Mouse (Mus musculus) kidney, adult 9 months (tissue): ENCODE measurements around the gene Trim71.

Experiments used
- DNase-seq: peaks from one replicate; pipeline ENCODE4 v3.0.0; 2022

Gene Trim71

DNA sequence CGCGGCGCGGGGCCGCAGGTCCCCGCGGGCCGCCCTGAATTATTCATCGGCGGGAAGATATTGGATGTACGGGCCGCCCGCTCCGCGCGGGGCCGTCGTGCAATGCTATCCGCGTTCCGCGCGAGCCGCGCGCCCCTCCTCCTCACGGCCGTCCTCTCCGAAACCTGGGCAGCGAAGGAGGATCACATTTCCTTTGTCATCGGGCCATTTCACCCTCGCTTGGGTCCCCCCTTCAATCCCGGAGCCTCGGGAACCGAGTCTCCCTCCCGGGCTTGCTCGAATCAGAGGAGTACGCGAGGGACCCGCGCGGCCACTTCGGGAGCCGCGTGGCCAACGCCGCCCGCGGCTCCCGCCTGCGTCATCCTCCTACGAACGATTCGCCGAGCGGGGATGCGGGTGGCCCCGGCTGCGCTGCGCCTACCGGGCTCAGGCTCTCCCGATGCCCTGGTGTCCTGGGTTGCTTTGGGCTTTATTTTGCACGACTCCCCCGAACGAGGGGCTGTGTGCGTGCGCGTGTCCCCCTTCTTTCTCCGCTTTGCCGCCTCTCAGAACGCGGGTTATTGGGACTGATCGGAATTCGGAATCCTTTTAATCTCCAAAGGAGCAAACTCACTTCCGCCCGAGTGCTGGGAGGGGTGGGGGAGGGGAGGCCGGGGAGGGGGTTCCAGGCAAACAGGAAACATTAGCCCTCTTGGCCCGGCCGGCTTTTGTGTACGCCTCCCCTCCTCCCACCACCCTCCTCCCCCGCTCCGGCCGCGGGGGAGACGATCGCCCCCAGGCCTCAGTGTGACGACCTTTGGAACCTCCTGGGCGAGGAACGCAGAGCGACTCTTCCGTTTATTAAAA, at the start of gene Trim71:
TSS of gene Trim71 (minus strand) at position 609 of the 846 bp plus-strand sequence.
- no peak for DNase-seq

DNA sequence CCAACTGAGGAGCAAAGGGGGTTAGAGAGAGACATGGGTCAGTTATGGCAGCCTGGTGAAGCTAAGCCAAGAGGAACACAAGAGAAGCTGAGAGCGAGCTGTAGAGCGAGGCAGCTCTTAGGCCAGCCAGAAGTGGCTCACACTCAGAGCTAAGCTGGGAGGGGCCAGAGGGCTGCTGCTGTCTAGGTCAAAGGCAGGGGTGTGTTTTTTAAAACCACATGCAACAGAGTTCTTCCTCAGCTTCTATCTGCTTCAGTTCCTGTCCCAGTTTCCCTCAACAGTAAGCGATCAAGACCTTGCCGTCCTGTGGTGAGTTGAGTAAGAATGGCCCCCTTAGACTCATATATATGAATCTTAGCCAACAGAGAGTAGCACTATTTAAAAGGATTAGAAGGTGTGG, 48.9 kb upstream of the Trim71 start:
- DNase-seq: no peak

DNA sequence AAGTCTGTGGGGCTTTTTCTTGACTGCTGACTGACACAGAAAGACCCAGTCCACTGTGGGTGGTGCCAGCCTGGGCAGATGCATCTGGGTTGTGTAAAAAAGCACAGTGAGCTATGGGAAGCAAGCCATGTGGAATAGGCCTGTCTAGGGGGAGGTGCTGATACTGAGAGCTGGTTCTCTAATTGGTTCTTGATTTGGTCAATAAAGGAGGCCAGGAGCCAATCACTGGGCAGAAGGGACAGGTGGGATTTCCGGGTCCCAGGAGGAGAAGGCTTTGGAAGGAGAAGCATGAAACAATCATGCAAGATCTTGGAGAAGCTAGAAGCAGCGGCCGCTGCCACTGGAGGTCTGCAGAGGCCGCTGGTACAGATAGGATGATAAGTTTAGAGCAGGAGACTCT, 48.4 kb upstream of the Trim71 start:
- no peak for DNase-seq

- DNase-seq: no peak
Observed at GRCm38 (mm10) chr9:114610266-114610665, 46.1 kb upstream of the Trim71 start.

GRCm38 (mm10) chr9:114603876-114604540, 39.8 kb upstream of the Trim71 start:
- no peak for DNase-seq

GRCm38 (mm10) chr9:114601096-114601495, 36.9 kb upstream of the Trim71 start:
- DNase-seq: no peak

GRCm38 (mm10) chr9:114585017-114585345, 20.8 kb upstream of the Trim71 start:
- no peak for DNase-seq

GRCm38 (mm10) chr9:114584183-114585016, 20.2 kb upstream of the Trim71 start:
- DNase-seq: no peak

GRCm38 (mm10) chr9:114583812-114584182, 19.6 kb upstream of the Trim71 start:
- peak; percentile 57 for DNase-seq

DNA sequence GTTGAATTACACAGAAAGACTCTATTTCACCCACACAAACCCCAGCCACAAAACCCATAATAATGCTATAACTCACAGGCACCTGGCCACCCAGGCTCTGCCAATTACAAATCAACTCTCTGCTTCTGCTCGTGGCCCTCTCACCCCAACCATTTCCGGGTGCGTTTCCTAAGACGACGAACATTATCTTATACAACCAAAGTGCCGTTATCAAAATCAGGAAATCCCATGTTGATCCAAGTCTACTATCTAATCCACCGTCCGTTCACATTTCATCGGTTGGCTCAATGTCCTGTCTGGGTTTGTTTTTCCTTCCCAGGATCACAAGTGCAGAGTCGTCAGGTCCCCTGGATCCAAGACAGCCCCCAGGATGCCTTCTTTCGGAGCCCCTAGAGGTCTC, 14.5 kb upstream of the Trim71 start:
- DNase-seq: no peak

- no peak for DNase-seq
Observed at GRCm38 (mm10) chr9:114576001-114576400, 11.8 kb upstream of the Trim71 start.

- DNase-seq: no peak
Observed at GRCm38 (mm10) chr9:114573528-114573927, 9.4 kb upstream of the Trim71 start.

DNA sequence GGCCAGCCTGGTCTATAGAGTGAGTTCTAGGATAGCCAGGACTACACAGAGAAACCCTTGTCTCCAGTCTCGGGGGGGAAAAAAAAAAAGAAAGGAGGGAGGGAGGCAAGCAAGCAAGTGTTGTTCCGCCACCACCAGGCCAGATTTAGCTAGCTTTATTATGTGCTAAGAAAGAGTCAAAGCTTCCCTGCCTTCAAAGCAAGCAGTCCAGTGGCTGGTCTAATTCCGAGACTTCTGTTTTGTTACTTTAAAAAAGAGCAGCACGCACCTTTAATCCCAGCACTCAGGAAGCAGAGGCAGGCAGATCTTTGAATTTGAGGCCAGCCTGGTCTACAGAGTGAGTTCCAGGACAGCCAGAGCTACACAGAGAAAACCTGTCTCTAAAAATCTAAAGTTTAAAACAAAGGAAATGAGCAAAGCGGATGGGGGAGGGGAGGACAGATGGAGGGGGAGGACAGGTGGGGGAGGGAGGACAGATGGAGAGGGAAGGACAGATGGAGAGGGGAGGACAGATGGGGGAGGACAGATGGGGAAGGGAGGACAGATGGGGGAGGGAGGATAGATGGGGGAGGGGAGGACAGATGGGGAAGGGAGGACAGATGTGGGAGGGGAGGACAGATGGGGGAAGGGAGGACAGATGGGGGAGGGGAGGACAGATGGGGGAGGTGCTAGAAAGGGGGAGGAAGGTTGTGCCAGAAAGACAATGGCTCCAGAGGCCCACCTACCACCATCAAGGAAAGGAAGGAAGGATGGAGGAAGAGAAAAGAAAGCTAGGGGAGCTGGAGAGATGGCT, 4.7 kb upstream of the Trim71 start:
- no peak for DNase-seq

GRCm38 (mm10) chr9:114564667-114565066, 498 bp upstream of the Trim71 start:
- no peak for DNase-seq

DNA sequence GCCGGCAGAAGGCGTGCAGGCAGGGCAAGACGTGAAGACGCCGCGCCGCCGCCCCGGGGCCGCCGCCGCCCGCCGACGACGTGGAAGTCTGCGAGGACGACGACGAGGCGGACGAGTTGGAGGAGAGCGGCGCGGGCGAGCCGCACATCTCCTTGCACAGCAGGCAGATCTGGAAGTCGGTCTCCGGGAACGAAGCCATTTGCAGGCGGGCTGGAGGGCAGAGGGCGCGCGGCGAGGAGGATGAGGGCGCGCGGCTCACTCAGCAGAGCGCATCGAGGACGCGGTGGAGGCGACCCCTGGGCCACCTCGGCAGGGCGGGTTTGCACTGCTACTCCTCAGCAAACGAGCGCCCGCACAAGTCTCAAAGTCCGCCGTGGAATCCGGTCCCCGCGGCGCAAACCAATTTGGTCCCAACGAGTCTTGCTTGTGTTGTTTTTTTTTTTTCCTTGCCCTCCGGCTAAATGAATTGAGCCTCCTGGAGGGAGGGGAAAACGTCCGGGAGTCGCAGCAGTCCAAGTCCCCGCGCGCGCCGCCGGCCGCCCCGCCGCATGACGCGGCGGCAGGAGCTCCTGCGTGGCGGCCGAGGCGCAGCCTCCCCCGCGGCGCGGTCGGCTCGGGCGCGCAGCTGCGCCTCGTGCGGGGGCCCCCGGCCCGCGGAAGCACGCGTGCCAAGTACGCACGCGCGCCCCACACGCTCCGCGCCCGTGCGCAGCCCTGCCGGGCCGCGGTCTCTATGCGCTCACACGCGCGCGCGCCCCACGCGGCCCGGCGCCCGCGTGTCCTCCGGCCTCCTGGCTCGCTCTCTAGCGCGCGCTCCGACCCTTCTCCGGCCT, 1.0 kb downstream of the Trim71 start:
- no peak for DNase-seq

DNA sequence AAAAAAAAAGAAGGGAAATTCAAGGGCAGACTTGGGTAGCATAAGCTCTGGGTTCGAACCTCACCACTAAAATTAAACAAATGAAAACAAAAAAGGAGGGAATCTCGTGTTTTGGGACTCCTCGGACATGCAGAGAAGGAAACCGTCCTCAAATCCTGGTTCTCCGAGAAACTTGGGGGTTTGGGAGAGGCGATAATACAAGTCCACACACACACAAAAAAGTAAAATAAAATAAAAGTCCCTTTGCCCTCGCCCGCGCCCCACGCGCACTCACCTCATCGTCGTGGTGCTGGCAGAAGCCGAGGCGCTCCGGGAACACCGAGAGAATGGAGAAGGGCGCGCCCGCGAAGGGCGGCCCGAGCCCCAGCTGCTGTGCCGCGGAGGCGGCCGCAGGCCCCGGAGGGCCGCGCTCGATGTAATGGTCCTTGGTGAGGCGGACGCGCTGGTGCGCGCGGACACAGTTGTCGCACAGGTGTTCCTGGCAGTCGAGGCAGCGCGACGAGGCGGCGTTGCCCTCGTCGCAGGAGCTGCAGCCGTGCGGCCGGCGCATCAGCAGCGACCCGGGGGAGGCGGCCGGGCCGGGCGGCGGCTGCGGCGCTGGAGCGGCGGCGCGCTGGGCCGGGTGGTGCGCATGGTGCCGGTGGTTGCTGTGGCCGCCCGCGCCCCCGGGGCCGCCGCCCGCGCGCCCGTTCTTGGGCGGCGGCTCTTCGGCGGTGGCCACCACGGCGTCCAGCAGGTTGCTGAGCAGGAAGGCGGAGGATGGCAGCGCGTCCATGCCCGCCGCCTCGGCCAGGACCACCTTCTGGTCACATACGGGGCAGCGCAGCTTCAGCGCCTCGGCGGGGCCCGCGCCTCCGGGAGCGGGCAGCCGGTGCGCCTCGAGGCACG, 1.9 kb downstream of the Trim71 start:
- no peak for DNase-seq

DNA sequence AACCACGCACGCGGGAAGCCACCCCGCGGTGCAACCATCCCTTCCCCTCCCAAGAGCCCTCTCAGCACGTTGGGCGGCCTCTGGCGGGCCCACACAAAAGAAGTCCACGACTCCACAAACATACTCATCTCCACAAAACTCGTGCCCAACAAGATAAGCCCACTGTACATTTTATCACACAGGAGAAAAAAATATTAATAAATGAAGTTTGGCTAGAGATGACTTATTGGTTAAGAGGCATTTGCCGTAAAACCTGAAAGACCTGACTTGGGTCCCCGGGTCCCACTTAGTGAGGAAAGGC, 2.5 kb downstream of the Trim71 start:
- DNase-seq: no peak

DNA sequence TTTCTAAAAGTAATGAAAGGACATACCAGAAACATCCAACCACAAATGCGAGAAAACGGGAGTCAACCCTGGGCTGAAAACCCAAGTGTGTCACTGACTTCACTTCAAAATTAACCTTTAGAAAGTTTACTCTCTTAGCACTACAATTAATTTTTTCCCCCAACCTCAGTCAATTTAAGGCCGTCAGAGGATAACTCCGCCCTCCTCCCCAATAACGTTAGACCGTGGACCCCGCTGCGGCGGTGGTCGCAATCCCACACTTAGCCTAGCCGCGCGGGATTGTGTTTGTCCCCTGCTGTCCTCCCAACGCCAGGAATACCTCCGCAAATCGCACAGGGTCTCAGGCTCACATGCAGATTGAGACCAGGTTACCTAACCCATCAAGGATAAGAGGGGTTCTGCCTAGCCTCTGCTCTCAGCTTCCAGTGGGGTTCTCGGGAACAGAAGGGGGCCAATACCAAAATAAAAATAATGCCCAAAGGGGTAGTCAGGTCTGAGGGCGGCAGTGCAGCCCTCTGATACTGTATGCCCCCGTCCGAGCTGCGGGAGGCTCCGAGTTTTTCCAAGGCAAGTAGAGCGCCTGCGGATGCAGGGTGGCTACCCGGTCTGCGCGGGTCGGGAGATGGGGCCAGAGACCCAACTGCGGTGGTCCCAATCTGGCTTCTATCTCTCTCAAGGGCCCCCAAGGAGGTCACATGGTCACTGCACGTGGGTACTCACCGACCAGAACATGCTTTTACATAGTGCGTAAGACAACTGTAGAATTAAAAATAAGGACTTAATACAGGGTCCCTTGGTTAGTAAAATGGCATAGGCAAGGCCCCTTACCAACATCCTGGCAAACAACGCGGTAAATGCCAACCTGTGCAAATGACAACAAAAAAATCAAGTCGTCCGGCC, 3.1 kb downstream of the Trim71 start:
- no peak for DNase-seq

- no peak for DNase-seq
Observed at GRCm38 (mm10) chr9:114560141-114560540, 4.0 kb downstream of the Trim71 start.

- DNase-seq: no peak
Observed at GRCm38 (mm10) chr9:114557086-114557485, 7.1 kb downstream of the Trim71 start.
